Mouse (Mus musculus) megakaryocyte, embryonic 14.5 days (primary cell): Measurements from ENCODE around the gene Myo6.

Experiments used
- FLI1 ChIP-seq: IDR thresholded peaks from 2 replicates; pipeline ENCODE4 v1.6.1; 2012; ENCODE audit warnings: low read length, inconsistent platforms, mixed read lengths
- GATA1 ChIP-seq: IDR thresholded peaks from 3 replicates; pipeline ENCODE4 v1.6.1; 2012; ENCODE audit warnings: mixed read lengths, low read length, inconsistent platforms, borderline replicate concordance

GRCm38 (mm10) chr9:80256561-80256960, 91.7 kb downstream of the Myo6 start:
- TF ChIP-seq GATA1 = no peak
- TF ChIP-seq FLI1 = no peak
